Mouse (Mus musculus) hindbrain, embryonic 11.5 days (tissue): ENCODE measurements around the gene Hmgb1. TPM values are rescaled to one million over a fixed set of nuclear protein-coding genes. Genes with fewer than 3 reads are reported as not detected.
A peak's percentile ranks its signal among the peaks of the same experiment; 100 is the strongest.

Experiments used
- ATAC-seq: fragments of 200-750 bp; cut with Nextera tagmentation; 2 replicates; pipeline ENCODE4 v1.8.0; 2017; ENCODE audit warnings: mild to moderate bottlenecking, moderate TSS enrichment, moderate library complexity; ENCODE audit not compliant: low FRiP score
- DNase-seq: peaks from one replicate; pipeline ENCODE4 v3.0.0-alpha.2; 2015; ENCODE audit warnings: low spot score
- H3K27ac ChIP-seq: fragments of 300-500 bp; sonication (generic); 2 replicates; pipeline ENCODE4 v1.5.1; 2014; ENCODE audit warnings: mild to moderate bottlenecking, low read depth, low read length
- H3K27me3 ChIP-seq: fragments of 300-500 bp; sonication (generic); 2 replicates; pipeline ENCODE4 v1.6.1; 2014; ENCODE audit warnings: mild to moderate bottlenecking, low read length, moderate library complexity, mixed read lengths; ENCODE audit not compliant: control insufficient read depth, insufficient read depth
- H3K36me3 ChIP-seq: fragments of 300-500 bp; sonication (generic); 2 replicates; pipeline ENCODE4 v1.6.1; 2014; ENCODE audit warnings: mild to moderate bottlenecking, low read length, moderate library complexity, mixed read lengths; ENCODE audit not compliant: control insufficient read depth, insufficient read depth
- H3K4me1 ChIP-seq: fragments of 300-500 bp; sonication (generic); replicated peaks from 2 replicates; pipeline ENCODE4 v1.6.1; 2014; ENCODE audit warnings: low read length, mixed read lengths; ENCODE audit not compliant: control insufficient read depth, insufficient read depth
- H3K4me2 ChIP-seq: fragments of 300-500 bp; sonication (generic); replicated peaks from 2 replicates; pipeline ENCODE4 v1.6.1; 2014; ENCODE audit warnings: mild to moderate bottlenecking, low read depth, low read length
- H3K4me3 ChIP-seq: fragments of 300-500 bp; sonication (generic); 2 replicates; pipeline ENCODE4 v1.5.1; 2014; ENCODE audit warnings: low read depth, low read length
- H3K9ac ChIP-seq: fragments of 300-500 bp; sonication (generic); 2 replicates; pipeline ENCODE4 v1.6.1; 2014; ENCODE audit warnings: low read depth, low read length
- H3K9me3 ChIP-seq: fragments of 300-500 bp; sonication (generic); 2 replicates; pipeline ENCODE4 v1.6.1; 2016; ENCODE audit warnings: low read length; ENCODE audit not compliant: control insufficient read depth
- WGBS: fragments of 180-500 bp; shearing (Covaris S2); extraction: QIAGEN DNeasy Blood & Tissue Kit; methylation state at CpG from one replicate; pipeline ENCODE4 v1.1.7; 2014; 5-methylcytosine and 5-hydroxymethylcytosine counted together
- polyA plus RNA-seq: library from polyadenylated mRNA; unstranded; fragments of >200 nt; fragmentation: Nextera tagmentation; extraction: Ambion mirVana; gene quantifications from 2 replicates; pipeline ENCODE4 v1.2.1, GENCODE M21; 2014

Gene Hmgb1
- polyA plus RNA-seq, 1 experiment from 2014 or later: 1,649 TPM

DNA sequence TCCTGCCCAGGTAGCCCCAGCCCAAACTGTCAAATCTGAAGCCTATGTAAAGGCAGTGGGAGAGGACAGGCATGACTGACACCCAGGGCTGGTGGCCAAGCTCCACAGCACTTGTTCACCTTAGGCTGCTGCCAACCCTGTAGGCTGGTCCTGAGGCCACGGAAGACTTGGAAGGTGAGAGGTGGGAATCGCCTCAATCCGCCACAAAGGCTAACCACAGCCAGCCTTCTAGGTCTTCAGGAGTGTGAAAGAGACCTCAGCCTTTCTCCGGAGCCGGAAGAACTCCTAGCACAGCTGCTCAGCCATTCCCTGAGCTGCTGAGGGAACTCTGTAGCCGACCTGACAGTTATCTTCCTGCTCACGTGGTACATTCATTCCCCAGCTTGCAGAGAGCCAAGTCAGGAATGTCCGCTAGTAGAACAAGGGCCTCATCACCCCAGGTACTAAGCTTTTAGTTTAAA, 116.8 kb downstream of the Hmgb1 start:
- H3K9me3 ChIP-seq: no peaks in the 10 kb centered on the region
- H3K4me1 ChIP-seq: no peaks in the 10 kb centered on the region
- no peak for DNase-seq
- no peak overlapping the region for H3K4me3 ChIP-seq
- H3K36me3 ChIP-seq: no peaks in the 10 kb centered on the region
- H3K4me2 ChIP-seq: no peak overlapping the region
- H3K27me3 ChIP-seq: no peaks in the 10 kb centered on the region
- no peak overlapping the region for H3K9ac ChIP-seq
- 69% methylated on average over 8 of the region's 8 CpGs for WGBS
- ATAC-seq: no peak
- no peak overlapping the region for H3K27ac ChIP-seq

GRCm38 (mm10) chr5:149062833-149063232, 121.5 kb downstream of the Hmgb1 start:
- Histone ChIP-seq H3K9ac (no peak overlapping the region), H3K4me3 (no peak overlapping the region), H3K9me3 (no peaks in the 10 kb centered on the region), H3K4me1 (no peaks in the 10 kb centered on the region), H3K27me3 (no peaks in the 10 kb centered on the region), H3K36me3 (no peaks in the 10 kb centered on the region), H3K27ac (no peak overlapping the region), H3K4me2 (no peak overlapping the region)
- DNase-seq (no peak), ATAC-seq (no peak)
- WGBS: 91% methylated on average over 1 of the region's 1 CpGs

- no peaks in the 10 kb centered on the region for H3K9me3 ChIP-seq
- H3K27ac ChIP-seq: peak overlapping the region; percentile 99
- H3K4me3 ChIP-seq: peak overlapping the region; percentile 76
- WGBS: 3% methylated on average over 28 of the region's 34 CpGs
- H3K36me3 ChIP-seq: no peaks in the 10 kb centered on the region
- peak overlapping the region; percentile 90 for H3K4me2 ChIP-seq
- H3K27me3 ChIP-seq: no peaks in the 10 kb centered on the region
- DNase-seq: peak; percentile 43
- no peaks in the 10 kb centered on the region; the same call in 1 of the 2 replicates for H3K4me1 ChIP-seq
- peak overlapping the region; percentile 83 for H3K9ac ChIP-seq
- peak; percentile 56 for ATAC-seq
These were observed 130.7 kb downstream of the Hmgb1 start for GRCm38 (mm10) chr5:149053352-149054168.

- peak overlapping the region; percentile 90 for H3K4me2 ChIP-seq
- peak overlapping the region; percentile 99 for H3K9ac ChIP-seq
- H3K36me3 ChIP-seq: no peaks in the 10 kb centered on the region
- H3K9me3 ChIP-seq: no peaks in the 10 kb centered on the region
- DNase-seq (peak; percentile 97), ATAC-seq (peak; percentile 98)
- no peaks in the 10 kb centered on the region for H3K27me3 ChIP-seq
- under 1% methylated on average over 86 of the region's 110 CpGs for WGBS
- no peaks in the 10 kb centered on the region; the same call in 1 of the 2 replicates for H3K4me1 ChIP-seq
- H3K27ac ChIP-seq: peak overlapping the region; percentile 99
- peak overlapping the region; percentile 76 for H3K4me3 ChIP-seq
These were observed 131.6 kb downstream of the Hmgb1 start for GRCm38 (mm10) chr5:149052421-149053338.

- no peaks in the 10 kb centered on the region for H3K36me3 ChIP-seq
- DNase-seq (peak; percentile 85), ATAC-seq (peak; percentile 48)
- H3K9ac ChIP-seq: peak overlapping the region; percentile 99
- no peaks in the 10 kb centered on the region; the same call in 1 of the 2 replicates for H3K4me1 ChIP-seq
- H3K4me3 ChIP-seq: peak overlapping the region; percentile 76
- H3K4me2 ChIP-seq: peak overlapping the region; percentile 77
- WGBS: under 1% methylated on average over 34 of the region's 120 CpGs
- no peaks in the 10 kb centered on the region for H3K27me3 ChIP-seq
- peak overlapping the region; percentile 99 for H3K27ac ChIP-seq
- H3K9me3 ChIP-seq: no peaks in the 10 kb centered on the region
These were observed 132.5 kb downstream of the Hmgb1 start for GRCm38 (mm10) chr5:149051571-149052420.

DNA sequence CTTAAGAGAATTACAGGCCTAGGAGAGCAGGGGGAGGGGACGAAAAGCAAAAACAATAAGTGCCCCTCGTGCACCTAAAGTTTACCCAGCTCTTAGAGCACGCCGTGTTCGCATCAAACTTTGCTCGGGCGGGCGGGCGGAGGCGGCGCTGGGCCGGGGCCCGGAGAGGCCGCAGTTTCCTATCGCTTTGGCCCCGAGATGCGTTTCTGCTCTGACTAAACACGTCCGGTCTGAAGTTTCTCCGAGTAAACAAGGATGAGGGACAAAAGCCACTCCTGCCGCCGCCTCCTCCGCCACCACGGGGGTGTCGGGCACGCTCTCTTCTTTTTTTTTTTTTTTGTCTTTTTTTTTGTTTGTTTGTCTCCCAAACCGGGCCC, 133.1 kb downstream of the Hmgb1 start:
- Histone ChIP-seq H3K36me3 (no peaks in the 10 kb centered on the region), H3K9ac (peak overlapping the region; percentile 99), H3K4me3 (peak overlapping the region; percentile 76), H3K27me3 (no peaks in the 10 kb centered on the region), H3K9me3 (no peaks in the 10 kb centered on the region), H3K4me2 (peak overlapping the region; percentile 77), H3K27ac (peak overlapping the region; percentile 99), H3K4me1 (no peaks in the 10 kb centered on the region; the same call in 1 of the 2 replicates)
- DNase-seq (peak; percentile 55), ATAC-seq (no peak)
- WGBS: under 1% methylated on average over 27 of the region's 27 CpGs

GRCm38 (mm10) chr5:149050588-149051160, 133.6 kb downstream of the Hmgb1 start:
- Histone ChIP-seq H3K4me1 (no peaks in the 10 kb centered on the region; the same call in 1 of the 2 replicates), H3K27ac (peak overlapping the region; percentile 99; the same call in 1 of the 2 replicates), H3K9ac (peak overlapping the region; percentile 99), H3K36me3 (no peaks in the 10 kb centered on the region), H3K4me2 (peak overlapping the region; percentile 77), H3K27me3 (no peaks in the 10 kb centered on the region), H3K9me3 (no peaks in the 10 kb centered on the region), H3K4me3 (peak overlapping the region; percentile 76)
- 31% methylated on average over 10 of the region's 10 CpGs for WGBS
- DNase-seq (no peak), ATAC-seq (no peak)
